Mouse (Mus musculus) adrenal gland, postnatal 36 days (tissue): Measurements from ENCODE around the gene Serpina3j. TPM values are rescaled to one million over a fixed set of nuclear protein-coding genes. Genes with fewer than 3 reads are reported as not detected.
"Not testable (repeated sequence)": the region's sequence is repeated elsewhere in the genome, so short reads cannot be mapped to it uniquely, and the experiment has no call there.

Experiments used
- DNase-seq, 2 experiments: peaks; one replicate each; pipeline ENCODE4 v3.0.0; 2021; ENCODE audit warnings: mixed read lengths in 1 of 2
- long read RNA-seq, 2 experiments: library from polyadenylated mRNA; stranded (forward); transcript quantifications; one replicate each; pipeline ENCODE4 v2.0.0; 2021; ENCODE audit warnings: borderline sequencing depth in 2 of 2
- total RNA-seq, 2 experiments: library from RNA; stranded (reverse); gene quantifications; 2 replicates each; pipeline ENCODE4 v1.2.3; 2021

Serpina3j gene
- not detected for total RNA-seq
- long read RNA-seq, experiment 1: 0 reads
- long read RNA-seq, experiment 2: 0 reads

DNA sequence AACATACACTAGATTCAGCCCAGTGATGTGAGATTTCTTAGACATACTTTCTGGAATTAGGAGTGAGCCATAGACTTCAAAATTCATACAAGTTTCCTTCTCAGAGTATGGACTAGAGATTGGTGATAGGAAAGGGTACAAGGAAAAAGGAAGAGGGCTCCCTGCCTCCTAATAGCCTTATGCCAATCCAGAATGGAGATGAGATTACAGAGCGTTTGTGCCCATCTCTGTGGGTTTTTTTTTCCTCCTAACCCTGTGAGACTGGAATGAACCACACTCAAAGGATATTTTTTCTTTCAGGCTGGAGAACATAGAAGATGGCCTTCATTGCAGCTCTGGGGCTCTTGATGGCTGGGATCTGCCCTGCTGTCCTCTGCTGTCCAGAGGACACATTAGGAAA lies at the start of gene Serpina3j:
Gene Serpina3j, plus strand, starts transcription at position 301 of the 400 bp plus-strand sequence.
- no peak for DNase-seq

DNA sequence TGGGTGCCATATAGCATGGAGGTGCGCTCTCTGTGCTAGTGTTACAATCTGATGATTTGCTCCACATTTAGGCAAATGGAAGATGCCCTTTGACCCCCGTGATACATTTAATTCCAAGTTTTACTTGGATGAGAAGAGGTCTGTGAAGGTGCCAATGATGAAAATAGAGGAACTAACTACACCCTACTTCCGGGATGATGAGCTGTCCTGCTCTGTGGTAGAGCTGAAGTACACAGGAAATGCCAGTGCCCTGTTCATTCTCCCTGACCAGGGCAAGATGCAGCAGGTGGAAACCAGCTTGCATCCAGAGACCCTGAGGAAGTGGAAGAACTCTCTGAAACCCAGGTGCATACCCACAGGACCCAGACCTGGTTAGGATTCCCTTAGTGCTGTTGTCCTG lies 48.0 kb upstream of the Serpina3j start:
- DNase-seq: no peak

DNA sequence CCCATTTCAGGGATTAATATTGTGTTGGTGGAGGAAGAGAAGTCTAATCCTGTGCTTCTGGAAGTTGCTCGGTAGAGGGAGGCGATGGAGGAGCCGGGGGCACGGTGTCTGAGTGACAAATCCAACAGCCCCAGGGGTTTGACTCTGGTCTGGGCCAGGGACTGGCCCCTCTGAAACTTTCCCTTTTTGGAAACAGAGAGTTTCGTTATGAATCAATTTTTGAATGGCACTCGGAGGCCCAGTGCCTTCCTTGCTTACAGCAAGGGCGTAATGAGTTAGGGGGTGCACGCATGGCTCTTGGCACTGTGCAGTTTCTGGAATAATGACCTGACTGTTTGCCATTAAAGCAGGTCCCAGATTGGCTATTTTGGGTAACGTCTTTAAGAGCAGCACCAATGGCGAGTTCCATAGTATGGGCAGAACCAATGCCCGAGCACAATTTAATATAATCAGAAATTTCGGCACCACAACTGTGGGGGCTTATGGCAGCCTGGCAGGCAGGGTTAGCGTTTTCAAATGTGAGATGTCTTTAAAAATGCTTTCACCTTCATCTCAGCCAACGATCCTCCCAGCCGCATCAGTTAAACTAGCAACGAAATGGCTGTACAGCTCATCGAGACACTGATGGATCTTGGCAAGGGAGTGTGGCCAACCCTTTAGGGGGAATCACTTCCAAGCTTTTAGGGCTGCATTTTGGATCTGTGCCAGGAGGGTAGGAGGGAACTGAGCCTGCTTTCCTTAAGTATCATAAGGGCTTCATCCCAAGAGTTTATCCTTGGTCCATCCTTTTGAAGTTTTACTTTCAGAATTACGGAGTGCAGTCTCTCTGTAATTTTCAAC lies 35.9 kb upstream of the Serpina3j start:
- DNase-seq: no peak

DNA sequence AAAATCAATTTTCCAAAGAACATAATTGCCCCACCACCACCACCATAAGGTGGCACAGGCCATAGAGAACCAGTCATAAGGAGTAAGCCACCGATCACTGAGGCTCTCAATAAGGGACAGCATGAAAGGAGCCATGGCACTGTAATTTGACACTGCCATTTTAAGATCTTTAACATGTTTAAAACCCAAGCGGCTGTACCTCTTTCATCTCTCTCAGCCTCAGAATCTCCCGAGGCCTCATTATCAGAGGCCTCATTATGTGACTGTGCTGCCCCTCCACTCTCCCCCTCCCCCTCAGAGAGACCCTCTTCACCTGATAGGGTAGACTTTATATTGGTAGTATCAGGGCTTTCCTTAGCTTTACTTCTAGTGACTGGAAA lies 35.3 kb upstream of the Serpina3j start:
- DNase-seq: no peak

DNA sequence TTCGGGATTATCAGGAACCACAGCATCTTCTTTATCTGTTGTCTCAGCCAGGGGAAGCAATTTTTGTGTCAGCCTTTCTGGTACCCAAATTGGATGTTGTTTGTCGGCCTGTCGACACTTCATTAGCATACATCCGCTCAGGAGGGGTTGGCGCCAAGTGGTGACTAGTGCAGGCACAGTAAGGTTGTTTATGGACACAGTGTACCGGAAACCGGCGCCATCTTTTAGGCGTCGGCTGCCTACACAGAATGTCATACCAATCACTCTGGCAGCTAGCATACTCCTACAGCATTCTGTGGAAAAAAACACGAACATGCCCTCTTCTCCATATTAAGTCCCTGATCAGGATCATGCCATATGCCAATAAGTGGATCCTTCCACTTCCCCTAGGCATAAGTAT lies 31.0 kb upstream of the Serpina3j start:
- DNase-seq: no peak

DNA sequence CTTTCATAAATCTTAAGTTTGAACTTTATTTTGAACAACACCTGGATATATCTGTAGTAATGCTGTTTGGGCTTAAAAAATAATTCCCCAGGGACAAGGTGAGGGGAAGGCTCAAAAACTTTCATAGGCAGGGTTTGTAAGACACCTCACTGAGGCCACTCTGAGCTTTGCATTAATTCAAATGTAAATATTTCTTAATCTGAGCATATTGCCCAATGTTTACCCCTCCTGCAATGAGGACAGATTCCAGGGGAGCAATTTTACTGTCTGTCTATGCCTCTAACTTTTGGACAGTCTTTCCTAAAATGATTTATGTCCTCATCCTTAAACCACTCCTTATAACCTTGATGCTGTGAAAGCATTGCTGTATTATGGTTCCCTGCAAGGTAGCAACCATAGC lies 26.0 kb upstream of the Serpina3j start:
- no peak for DNase-seq

DNA sequence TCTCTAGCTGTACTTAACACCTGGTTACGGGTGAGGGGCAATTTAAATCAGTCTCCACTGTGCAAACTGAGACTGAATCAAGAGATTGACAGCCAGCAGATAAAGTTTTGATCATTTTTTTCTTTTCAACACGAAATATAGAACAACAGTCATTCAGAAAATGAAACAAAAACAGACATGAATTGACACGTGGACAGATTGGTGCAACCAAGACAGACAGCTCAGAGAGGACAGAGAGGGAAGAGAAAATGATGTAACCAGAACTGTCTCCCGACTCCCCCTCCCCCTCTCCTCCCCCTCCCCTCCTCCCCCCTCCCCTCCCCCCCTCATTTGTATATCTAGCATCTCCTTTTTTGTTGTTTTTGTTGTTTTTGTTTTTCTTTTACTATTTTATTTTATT lies 24.5 kb upstream of the Serpina3j start:
- DNase-seq: no peak

DNA sequence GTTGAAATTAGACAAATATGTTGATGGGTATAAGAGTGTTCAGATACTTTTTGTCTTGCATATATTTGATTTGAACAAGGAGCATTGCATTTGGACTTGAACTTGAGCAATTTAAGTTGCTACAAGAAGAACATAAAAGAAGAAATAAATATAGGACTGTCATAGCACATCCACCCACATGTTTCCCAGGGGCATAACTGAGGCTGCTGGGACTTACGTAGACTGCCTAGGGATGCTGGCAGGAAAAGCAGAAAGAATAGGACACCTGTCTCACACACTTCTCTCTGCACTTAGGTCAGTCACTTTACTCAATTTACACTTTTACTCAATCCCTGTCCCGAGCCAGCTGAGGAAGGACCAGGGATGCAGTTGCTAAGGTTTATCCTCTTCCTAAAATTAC lies 20.4 kb upstream of the Serpina3j start:
- DNase-seq: no peak

DNA sequence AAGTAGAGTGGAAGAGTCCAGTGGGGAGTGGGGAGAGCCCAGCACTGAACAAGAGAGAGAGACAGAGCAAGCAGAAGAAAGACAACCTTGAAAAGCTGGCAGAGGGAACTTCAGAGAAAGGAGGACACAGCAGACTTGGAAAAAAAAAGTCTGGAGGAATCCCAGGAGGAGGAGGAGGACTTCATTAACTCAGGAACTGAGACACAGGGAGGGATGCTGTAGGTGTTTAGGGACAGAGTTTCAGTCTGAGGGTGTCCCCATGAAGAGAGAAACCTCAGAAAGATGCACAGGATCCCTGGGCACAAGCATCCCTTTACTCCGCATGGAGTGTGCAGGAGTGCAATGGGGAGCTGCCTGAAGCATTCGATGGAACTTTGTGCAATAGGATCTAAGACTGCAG lies 16.3 kb upstream of the Serpina3j start:
- DNase-seq: no peak

DNA sequence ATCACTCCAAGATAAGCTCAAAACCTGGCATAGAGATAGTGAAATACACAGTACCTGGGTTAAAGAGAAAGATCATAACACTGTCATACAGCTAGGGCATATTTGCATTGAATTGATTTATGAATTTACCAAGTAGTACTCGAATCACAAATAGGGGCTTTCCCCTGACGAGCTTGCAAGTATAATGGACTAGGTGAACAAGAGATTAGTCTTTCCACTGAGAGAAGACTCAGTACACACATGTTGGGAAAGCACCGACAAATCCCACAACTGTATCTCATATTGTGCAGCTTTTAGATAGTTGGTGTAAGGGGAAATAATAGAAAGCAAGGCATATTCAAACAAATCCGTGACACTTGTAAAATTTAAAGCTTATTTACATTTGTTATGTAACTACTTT lies 8.4 kb upstream of the Serpina3j start:
- DNase-seq: no peak

DNA sequence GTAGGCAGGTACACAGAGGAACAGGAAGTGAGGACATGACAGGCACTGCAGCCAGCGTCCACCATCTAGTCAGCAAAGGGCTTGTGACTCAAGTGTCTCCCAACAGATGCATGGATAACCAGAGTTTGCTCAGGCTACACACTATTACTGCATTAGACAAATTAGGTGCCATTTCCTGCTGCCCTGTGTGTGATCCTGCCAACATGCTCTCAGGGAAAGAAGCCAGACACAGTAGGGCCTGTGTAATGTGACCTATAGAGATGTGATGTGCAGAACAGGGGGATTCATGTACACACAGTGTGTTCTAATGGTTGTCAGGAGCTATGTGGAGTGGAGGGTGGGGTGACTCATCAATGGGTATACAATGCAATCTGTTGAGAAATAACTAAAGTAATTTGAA lies 8.1 kb downstream of the Serpina3j start:
- no peak for DNase-seq

DNA sequence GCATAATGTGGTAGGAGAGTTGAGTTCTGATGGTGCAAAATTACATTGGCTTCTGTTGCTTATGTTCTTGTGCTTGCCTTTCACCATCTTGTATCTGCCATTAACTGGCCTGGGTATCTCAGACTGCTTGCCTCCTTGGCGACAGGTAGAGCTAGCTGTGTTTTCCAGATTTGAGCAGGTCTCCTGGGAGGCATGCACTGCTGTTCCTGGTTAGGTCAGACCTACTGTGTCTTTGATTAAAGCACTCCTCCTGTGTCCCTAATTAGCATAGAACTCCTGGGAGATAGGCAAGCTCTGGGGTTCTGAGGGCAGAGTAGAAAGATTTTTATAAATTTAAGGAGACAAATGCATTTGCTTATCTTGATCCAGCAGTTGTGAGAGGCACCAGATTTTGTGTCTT lies 17.3 kb downstream of the Serpina3j start:
- DNase-seq: no peak

DNA sequence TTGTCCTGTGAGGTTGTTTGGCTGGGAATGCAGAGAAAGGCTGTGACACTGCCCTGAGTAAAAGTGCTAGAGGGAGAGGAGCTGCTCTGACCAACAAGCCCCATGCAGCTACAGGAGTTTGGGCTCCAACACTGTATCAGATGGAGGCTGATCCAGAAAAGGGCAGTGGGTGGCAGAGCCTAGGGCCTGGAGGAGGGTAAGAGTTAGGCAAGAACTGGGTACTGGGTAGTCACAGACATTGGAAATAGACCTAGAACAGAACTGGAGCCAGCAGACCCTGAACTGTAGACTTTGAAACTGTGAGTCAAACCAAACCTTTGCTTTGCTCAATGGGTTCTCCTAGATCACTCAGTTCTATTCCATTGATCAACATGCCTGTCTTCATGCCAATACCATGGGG lies 22.5 kb downstream of the Serpina3j start:
- DNase-seq: peak in 1 of 2 experiments; percentile 7

DNA sequence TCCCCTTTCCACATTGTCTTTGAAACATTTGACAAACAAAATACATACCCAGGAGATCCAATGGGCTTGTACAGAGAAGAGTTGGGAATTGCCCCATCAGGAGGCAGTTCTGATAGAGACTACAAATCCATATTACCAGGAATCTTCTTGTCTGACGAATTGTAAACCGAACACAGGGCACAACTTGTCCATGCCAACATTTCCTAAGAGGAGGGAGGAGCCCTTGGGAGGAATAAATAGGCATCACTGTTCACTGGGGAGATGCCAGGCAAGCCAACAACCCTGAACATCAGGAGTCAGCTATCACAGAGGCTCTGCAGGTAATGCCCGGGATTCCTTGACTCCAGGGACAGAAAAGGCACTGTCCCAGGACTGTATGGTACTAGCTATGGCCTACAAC lies 23.9 kb downstream of the Serpina3j start, which contains the start of the genes Serpina3k and Serpina3m:
Gene Serpina3k, plus strand, starts transcription at position 261 of the 400 bp plus-strand sequence.
Gene Serpina3m, plus strand, starts transcription at position 261 of the 400 bp plus-strand sequence.
- DNase-seq: not testable (repeated sequence)

DNA sequence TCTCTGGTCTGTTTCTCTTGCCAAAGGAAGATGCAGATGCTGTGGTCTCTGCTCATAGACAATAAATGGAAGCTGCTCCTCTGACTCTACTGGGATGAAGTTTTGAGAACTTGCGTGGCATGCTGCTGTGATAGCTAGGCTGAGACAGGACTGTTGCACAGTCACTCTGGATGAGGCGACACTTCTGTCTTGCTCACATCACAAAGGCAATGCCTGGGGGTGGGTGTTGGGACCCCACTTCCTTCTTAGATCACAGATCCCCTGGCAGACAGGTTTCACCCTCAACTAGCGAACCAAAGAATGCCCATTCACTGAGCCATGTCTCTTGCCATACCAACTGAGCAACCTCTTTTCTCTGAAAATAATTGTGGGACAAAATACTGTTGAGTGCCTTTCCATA lies 24.4 kb downstream of the Serpina3j start:
- DNase-seq: no peak

DNA sequence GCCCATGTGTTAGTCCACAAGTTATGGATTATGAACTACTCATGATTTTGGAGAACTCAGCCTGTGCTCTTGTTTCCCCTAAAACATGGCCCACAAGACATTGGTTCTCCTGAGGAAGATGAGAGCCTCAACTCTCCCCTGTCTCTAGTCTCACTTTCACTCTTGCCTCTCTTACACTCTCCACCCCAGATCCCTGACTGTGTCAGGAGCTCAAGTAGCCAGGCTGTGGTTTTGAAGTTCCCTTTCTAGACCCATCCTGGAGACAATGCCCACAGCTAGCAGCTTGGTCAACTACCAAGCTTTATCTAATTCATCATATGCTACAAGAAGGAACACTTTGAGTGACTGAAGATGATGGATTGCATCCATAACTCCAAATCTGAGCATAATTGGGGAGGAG lies 28.1 kb downstream of the Serpina3j start:
- DNase-seq: not testable (repeated sequence)

DNA sequence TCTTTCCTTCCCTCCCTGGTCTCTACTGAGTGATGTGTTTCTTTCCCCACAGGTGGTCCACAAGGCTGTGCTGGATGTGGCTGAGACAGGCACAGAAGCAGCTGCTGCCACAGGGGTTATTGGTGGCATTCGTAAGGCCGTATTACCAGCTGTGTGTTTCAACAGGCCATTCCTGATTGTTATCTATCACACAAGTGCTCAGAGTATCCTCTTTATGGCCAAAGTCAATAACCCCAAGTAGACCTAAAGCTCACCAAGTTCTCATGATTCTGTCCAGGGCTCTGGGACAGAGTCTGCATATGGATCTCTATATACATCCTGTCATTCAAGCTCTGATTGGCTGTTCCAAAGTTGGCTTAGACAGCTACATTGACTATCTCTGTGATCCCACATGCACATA lies 30.8 kb downstream of the Serpina3j start:
- DNase-seq: no peak

DNA sequence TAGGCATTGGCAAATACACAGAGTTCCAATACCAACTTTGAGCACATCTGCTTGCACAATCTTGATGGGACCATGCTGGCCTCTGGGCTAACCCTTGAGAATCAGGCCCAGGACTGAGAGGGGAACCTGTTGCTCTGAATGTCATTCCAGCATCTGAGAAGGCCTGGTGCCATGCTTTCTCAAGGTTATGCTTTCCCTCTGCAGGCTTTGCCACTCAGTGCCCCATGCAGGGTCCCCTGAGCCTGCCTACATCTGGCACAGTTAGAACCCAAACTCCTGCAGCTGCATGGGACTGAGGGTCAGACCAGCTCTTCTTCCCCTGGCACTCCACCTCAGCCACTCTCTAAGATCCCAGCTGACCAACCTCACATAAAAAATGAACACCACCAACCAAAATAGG lies 31.4 kb downstream of the Serpina3j start:
- no peak for DNase-seq

DNA sequence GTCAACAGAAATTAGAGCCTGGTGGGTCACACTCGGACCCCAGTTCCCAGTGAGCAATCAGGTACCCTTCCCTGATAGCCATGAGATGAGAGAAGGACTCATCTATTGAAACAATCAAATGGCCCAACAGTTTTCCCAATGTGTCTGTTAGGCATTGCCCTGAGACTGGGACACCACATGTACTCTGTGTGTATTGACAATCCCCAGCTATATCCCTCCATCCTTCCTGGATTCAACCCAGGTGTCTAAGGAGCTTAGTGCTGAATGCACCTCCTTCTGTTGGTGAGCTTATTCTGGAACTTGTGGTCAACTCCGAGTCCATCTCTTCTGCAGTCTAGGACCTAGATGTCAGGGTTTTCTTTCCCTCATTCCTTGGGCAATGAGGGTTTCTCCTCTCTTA lies 32.7 kb downstream of the Serpina3j start:
- no peak for DNase-seq

DNA sequence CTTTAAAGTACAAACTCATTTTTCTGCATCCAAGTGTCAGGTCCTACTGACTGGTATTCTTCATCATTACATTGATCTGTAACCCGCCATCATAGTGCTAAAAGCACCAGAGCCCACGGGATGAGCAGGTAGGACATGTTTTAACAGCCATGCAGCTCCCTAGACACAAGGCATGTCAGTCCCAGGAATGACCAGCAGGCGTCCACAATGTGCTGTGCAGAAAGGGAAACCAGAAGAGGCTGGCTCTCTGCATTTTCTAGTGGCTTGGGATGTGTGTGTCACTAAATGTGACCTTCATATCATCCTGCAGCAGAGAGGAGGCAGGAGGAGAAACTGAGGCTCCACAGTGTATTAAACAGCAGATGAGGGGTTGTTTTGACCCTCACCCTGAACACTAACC lies 37.5 kb downstream of the Serpina3j start:
- DNase-seq: peak; percentile 55 to 65

DNA sequence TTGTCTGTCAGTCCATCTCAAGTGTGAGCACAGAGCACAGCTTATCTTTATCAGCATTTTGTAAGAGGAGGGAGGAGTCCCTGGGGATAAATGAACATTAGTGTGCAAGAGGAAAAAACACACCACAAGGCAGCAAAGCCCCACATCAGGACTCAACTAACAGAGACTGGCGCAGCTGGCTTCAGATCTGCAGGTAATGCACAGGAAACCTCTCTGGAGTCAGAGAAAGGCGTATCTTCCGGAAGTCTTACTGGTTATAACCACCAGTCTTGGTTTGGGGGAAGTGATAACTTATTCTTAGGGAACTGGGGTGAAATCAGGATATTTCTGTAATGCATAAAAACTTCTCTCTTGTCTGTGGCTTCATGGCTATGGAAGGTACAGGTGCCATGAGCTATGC lies 41.7 kb downstream of the Serpina3j start:
- DNase-seq: no peak

DNA sequence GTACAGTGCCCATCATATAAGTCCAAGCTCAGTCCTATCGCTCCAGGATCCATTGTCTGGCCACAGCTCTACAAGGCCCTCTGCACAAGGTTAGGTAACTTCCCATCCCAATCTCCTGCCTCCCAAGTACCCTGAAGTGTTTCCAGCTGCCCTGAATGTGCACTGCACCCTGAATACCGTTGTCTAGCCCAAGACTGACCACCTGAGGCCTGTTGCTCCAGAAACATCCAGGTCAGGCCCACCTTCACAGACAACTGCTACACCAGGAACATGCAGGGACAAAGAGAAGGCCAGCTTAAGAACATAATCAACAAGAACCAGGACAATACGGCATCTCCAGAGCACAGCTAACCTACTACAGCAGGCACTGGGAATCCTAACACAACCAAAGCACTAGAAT lies 55.6 kb downstream of the Serpina3j start:
- DNase-seq: no peak
